In the genomic region with DNA sequence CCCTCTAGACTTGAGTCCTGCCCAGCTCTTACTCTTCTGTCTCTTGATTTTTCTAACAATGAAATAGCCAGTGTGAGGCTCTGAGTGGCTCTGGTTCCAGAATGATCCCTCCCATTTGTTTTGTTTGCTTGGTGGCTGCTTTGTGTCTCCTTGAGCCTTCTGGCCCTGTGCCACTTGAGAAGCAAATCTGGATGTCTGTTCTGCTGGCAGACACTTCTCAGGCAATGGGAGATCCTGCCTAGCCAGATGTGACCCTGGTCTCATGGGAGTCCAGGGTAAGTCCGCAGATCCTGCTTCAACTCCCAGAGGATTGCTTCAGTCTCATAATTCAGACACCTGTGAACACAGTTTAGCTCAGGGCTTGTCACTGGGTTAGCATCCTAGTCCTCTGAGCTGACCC, we compare ENCODE assay signal across 22 mouse cellular contexts.
DNase-seq lines count a peak whose midpoint lies in the region; ATAC-seq and TF ChIP-seq lines count a peak whose summit lies in the region.
"Had no signal": no experiment of that assay in that cellular context is flagged by ENCODE, and none has a peak within 500 bp of the region (broad histone marks: within the 10 kb centered on the region; RNA-seq: fewer than 3 reads in every experiment).

No protein-coding gene starts in this region.

- no peak overlapping the region for H3K27ac ChIP-seq in hindbrain, postnatal 0 days
- no peak overlapping the region for H3K27ac ChIP-seq in hindbrain, embryonic 12.5 days
- no peak overlapping the region for H3K27ac ChIP-seq in midbrain, postnatal 0 days (ENCODE audit: low read depth, low read length)
- H3K27ac ChIP-seq in midbrain, embryonic 16.5 days (ENCODE audit: low read length): no peak overlapping the region
- H3K27ac ChIP-seq: heart, adult 2 months; heart, embryonic 15.5 days; hindbrain, embryonic 14.5 days had no signal

- no peaks in the 10 kb centered on the region for H3K36me3 ChIP-seq in hindbrain, postnatal 0 days (ENCODE audit: insufficient read depth, low read length)
- no peaks in the 10 kb centered on the region for H3K36me3 ChIP-seq in hindbrain, embryonic 12.5 days
- H3K36me3 ChIP-seq in midbrain, postnatal 0 days (ENCODE audit: insufficient read depth, low read length): no peaks in the 10 kb centered on the region
- no peaks in the 10 kb centered on the region for H3K36me3 ChIP-seq in midbrain, embryonic 16.5 days (ENCODE audit: control insufficient read depth, insufficient read depth, low read length)
- no peaks in the 10 kb centered on the region for H3K36me3 ChIP-seq in splenic B cell, adult 2 months (ENCODE audit: control insufficient read depth, insufficient read depth, low read length, poor library complexity, severe bottlenecking)
- H3K36me3 ChIP-seq: heart, embryonic 15.5 days had no signal

- H3K9me3 ChIP-seq in hindbrain, postnatal 0 days (ENCODE audit: low read length): no peaks in the 10 kb centered on the region
- no peaks in the 10 kb centered on the region for H3K9me3 ChIP-seq in hindbrain, embryonic 12.5 days (replicated peaks)
- no peaks in the 10 kb centered on the region for H3K9me3 ChIP-seq in midbrain, postnatal 0 days (ENCODE audit: low read length)
- no peaks in the 10 kb centered on the region for H3K9me3 ChIP-seq in midbrain, embryonic 16.5 days (replicated peaks; ENCODE audit: control insufficient read depth, low read length, poor library complexity, severe bottlenecking)
- H3K9me3 ChIP-seq: heart, embryonic 15.5 days had no signal

- 23% methylated on average over 1 of the region's 1 CpGs for WGBS in hindbrain, postnatal 0 days
- 85% methylated on average over 1 of the region's 1 CpGs for WGBS in hindbrain, embryonic 12.5 days
- WGBS in midbrain, postnatal 0 days: 38% methylated on average over 1 of the region's 1 CpGs
- 55% methylated on average over 1 of the region's 1 CpGs for WGBS in midbrain, embryonic 16.5 days

- no peak for ATAC-seq in hindbrain, postnatal 0 days
- ATAC-seq in hindbrain, embryonic 12.5 days (ENCODE audit: low FRiP score): no peak
- ATAC-seq in midbrain, postnatal 0 days (ENCODE audit: low FRiP score): no peak
- ATAC-seq in midbrain, embryonic 16.5 days: no peak
- ATAC-seq: activated CD4-positive, CD25-positive, alpha-beta regulatory T cell, adult 4 months; CD4-positive, CD25-positive, alpha-beta regulatory T cell, adult 4 months; forebrain, postnatal 0 days; Patski had no signal

- no peaks in the 10 kb centered on the region for H3K4me1 ChIP-seq in hindbrain, postnatal 0 days (ENCODE audit: insufficient read depth, low read length)
- no peaks in the 10 kb centered on the region for H3K4me1 ChIP-seq in hindbrain, embryonic 12.5 days
- H3K4me1 ChIP-seq in midbrain, postnatal 0 days (ENCODE audit: insufficient read depth, low read length): no peaks in the 10 kb centered on the region
- H3K4me1 ChIP-seq in midbrain, embryonic 16.5 days (ENCODE audit: control insufficient read depth, insufficient read depth, low read length): no peaks in the 10 kb centered on the region
- H3K4me1 ChIP-seq: heart, embryonic 15.5 days had no signal

- H3K4me2 ChIP-seq in hindbrain, postnatal 0 days (ENCODE audit: low read depth, low read length): no peak overlapping the region
- no peak overlapping the region for H3K4me2 ChIP-seq in hindbrain, embryonic 12.5 days (replicated peaks)
- H3K4me2 ChIP-seq in midbrain, postnatal 0 days (ENCODE audit: low read depth, low read length, poor library complexity, severe bottlenecking): no peak overlapping the region
- no peak overlapping the region for H3K4me2 ChIP-seq in midbrain, embryonic 16.5 days (ENCODE audit: low read length)
- H3K4me2 ChIP-seq: heart, embryonic 11.5 days; heart, embryonic 15.5 days; hindbrain, embryonic 14.5 days had no signal

- TF ChIP-seq CTCF in hindbrain, postnatal 0 days (IDR thresholded peaks at IDR 0.05; ENCODE audit: low read depth): no peak
- TF ChIP-seq CTCF in midbrain, postnatal 0 days (IDR thresholded peaks at IDR 0.05): no peak

- DNase-seq in adrenal gland, adult 2 months: peak; percentile 7
- DNase-seq in adrenal gland, adult 18-20 months (ENCODE audit: low spot score in 2 of 2): no peak
- peak; percentile 39 for DNase-seq in hindbrain, postnatal 0 days (ENCODE audit: low spot score)
- peak; percentile 40 for DNase-seq in midbrain, postnatal 0 days (ENCODE audit: low spot score)
- peak; percentile 2 for DNase-seq in splenic B cell, adult 2 months (ENCODE audit: low read depth, low spot score)
- no peak for DNase-seq in testis, postnatal 10 days (ENCODE audit: low spot score)
- DNase-seq: adrenal gland, adult 8-10 months; cerebellum, adult 11 months; cerebellum, adult 8-10 months; cerebellum, postnatal 25 days; forebrain, postnatal 0 days; gastrocnemius, postnatal 14 days; heart, adult 2 months; heart, postnatal 14 days had no signal

- H3K27me3 ChIP-seq in hindbrain, postnatal 0 days (ENCODE audit: insufficient read depth, low read length): no peaks in the 10 kb centered on the region
- no peaks in the 10 kb centered on the region for H3K27me3 ChIP-seq in hindbrain, embryonic 12.5 days
- H3K27me3 ChIP-seq in midbrain, postnatal 0 days (ENCODE audit: insufficient read depth, low read length): no peaks in the 10 kb centered on the region
- no peaks in the 10 kb centered on the region for H3K27me3 ChIP-seq in midbrain, embryonic 16.5 days (ENCODE audit: control insufficient read depth, insufficient read depth, low read depth, low read length)
- H3K27me3 ChIP-seq in splenic B cell, adult 2 months (ENCODE audit: control insufficient read depth, insufficient read depth, low read length, poor library complexity, severe bottlenecking): no peaks in the 10 kb centered on the region
- H3K27me3 ChIP-seq: heart, embryonic 15.5 days had no signal

- no peak overlapping the region for H3K4me3 ChIP-seq in hindbrain, postnatal 0 days (ENCODE audit: low read length)
- H3K4me3 ChIP-seq in hindbrain, embryonic 12.5 days: no peak overlapping the region
- no peak overlapping the region for H3K4me3 ChIP-seq in midbrain, postnatal 0 days (ENCODE audit: low read depth, low read length)
- H3K4me3 ChIP-seq in midbrain, embryonic 16.5 days (ENCODE audit: low read depth, low read length): no peak overlapping the region
- H3K4me3 ChIP-seq: heart, adult 2 months; heart, embryonic 15.5 days had no signal

- no peak overlapping the region for H3K9ac ChIP-seq in hindbrain, postnatal 0 days (replicated peaks; ENCODE audit: low read length)
- no peak overlapping the region for H3K9ac ChIP-seq in hindbrain, embryonic 12.5 days
- no peak overlapping the region for H3K9ac ChIP-seq in midbrain, postnatal 0 days (replicated peaks; ENCODE audit: low read length, poor library complexity, severe bottlenecking)
- H3K9ac ChIP-seq in midbrain, embryonic 16.5 days (ENCODE audit: low read depth, low read length): no peak overlapping the region
- H3K9ac ChIP-seq: forebrain, postnatal 0 days; heart, embryonic 15.5 days; hindbrain, embryonic 14.5 days had no signal

Comparison
In these comparisons a context has a peak if more than half of its experiments do, and no peak if none do; other contexts are left out.
1. DNase-seq: peak in adrenal gland, adult 2 months (single experiment), hindbrain, postnatal 0 days (single experiment), midbrain, postnatal 0 days (single experiment) and splenic B cell, adult 2 months (single experiment); none in adrenal gland, adult 18-20 months (0 of 2) and testis, postnatal 10 days (single experiment).